Mouse (Mus musculus) gastrocnemius, postnatal 10 days (tissue): Measurements from ENCODE around the gene Ctsm. TPM values are rescaled to one million over a fixed set of nuclear protein-coding genes. Genes with fewer than 3 reads are reported as not detected.
"Not testable (repeated sequence)": the region's sequence is repeated elsewhere in the genome, so short reads cannot be mapped to it uniquely, and the experiment has no call there.

Source experiments
- DNase-seq: peaks from one replicate; pipeline ENCODE4 v3.0.0; 2021; ENCODE audit warnings: mixed read lengths
- long read RNA-seq, 2 experiments: library from polyadenylated mRNA; stranded (forward); transcript quantifications; one replicate each; pipeline ENCODE4 v2.0.0; 2021
- total RNA-seq, 2 experiments: library from RNA; stranded (reverse); gene quantifications; 2 replicates each; pipeline ENCODE4 v1.2.3; 2021

The Ctsm gene
- total RNA-seq, result not detected
- long read RNA-seq, experiment 1, result 0 reads
- long read RNA-seq, experiment 2, result 0 reads

- no peak for DNase-seq
Measured at GRCm38 (mm10) chr13:61541631-61542030, at the start of gene Ctsm. Gene Ctsm (minus strand): TSS chr13:61541839.

DNA sequence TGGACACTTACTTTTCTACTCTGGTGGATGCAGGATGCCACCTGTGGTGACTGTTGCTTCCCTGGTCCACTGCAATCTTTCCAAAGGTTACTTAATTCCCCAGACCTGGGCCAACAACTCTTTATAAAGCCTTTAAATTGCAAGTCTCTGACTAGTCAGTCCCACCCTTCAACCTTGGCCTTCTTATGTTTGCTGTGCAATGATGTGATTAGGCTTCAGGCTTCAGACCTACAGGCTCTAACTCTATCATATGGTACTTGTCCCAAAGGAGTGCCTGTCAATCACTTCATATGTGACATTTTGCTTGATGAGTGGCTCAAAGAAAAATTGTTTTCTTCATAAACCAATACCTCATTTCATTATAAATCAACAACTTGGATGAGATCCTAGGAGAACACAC is 28.4 kb upstream of the Ctsm start, which contains the start of gene Cts3:
TSS of gene Cts3 (minus strand) at position 101 of the 400 bp plus-strand sequence.
- DNase-seq, result no peak

DNA sequence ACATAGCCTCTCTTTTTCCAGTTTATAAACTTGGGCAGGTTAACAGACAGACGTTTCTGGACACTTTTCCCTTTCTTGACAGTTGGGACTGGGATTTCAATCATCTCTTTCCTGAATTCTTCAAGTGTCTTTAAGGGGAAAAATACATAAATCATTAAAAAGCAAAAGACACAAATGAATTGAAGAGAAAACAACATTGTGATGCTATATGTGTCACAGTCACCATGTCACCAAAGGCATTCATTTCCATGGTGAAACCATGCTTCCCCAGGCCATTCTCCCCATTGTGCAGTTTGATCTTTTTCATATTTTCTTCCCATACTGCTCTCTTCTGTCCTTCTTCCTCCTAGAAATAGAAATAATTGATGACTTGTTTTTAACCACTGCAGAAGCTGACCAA is 26.4 kb upstream of the Ctsm start, which contains the start of gene Gm49352:
TSS of gene Gm49352 (minus strand) at position 101 of the 400 bp plus-strand sequence.
- not testable (repeated sequence) for DNase-seq

Other genes starting within 250 kb of the Ctsm start
- gene Cts7, start 183.6 kb downstream of the Ctsm start, total RNA-seq, result not detected
- not detected for gene Gm49352, start 26.3 kb upstream of the Ctsm start, total RNA-seq
- not detected for gene Cts3, start 28.3 kb upstream of the Ctsm start, total RNA-seq